Mouse (Mus musculus) CD4-positive, CD25-positive, alpha-beta regulatory T cell (primary cell): ENCODE data around the gene Gm19345. TPM values are rescaled to one million over a fixed set of nuclear protein-coding genes. Genes with fewer than 3 reads are reported as not detected.

Experiments
- polyA plus RNA-seq: library from polyadenylated mRNA; unstranded; fragments of 100-300 nt; shearing (Covaris generic); gene quantifications from one replicate; pipeline ENCODE4 v1.2.1, GENCODE M21; 2017

The Gm19345 gene
- 0.45 TPM for polyA plus RNA-seq

GRCm38 (mm10) chr7:19851858-19852570 is at the start of gene Gm19345:
Gene Gm19345 (plus strand): TSS chr7:19852003.

GRCm38 (mm10) chr7:19822604-19823058 is 29.2 kb upstream of the Gm19345 start, which contains the start of gene Bcl3:
Gene Bcl3 (minus strand): TSS chr7:19822770.

GRCm38 (mm10) chr7:19861199-19861598 is 9.4 kb downstream of the Gm19345 start, which contains the start of gene Ceacam16:
Gene Ceacam16 (minus strand): TSS chr7:19861299.

GRCm38 (mm10) chr7:19887849-19888248 is 36.0 kb downstream of the Gm19345 start, which contains the start of gene Ceacam19:
Gene Ceacam19 (minus strand): TSS chr7:19887965.

Other genes with a start within 250 kb of the Gm19345 start
- 75.0 TPM for gene Clasrp, start 247.5 kb upstream of the Gm19345 start, polyA plus RNA-seq
- 87.1 TPM for gene Relb, start 222.6 kb upstream of the Gm19345 start, polyA plus RNA-seq
- gene Clptm1, start 187.0 kb upstream of the Gm19345 start, polyA plus RNA-seq: 156 TPM
- not detected for gene Apoc2, start 174.1 kb upstream of the Gm19345 start, polyA plus RNA-seq
- not detected for gene Gm44805, start 170.6 kb upstream of the Gm19345 start, polyA plus RNA-seq
- not detected for gene Apoc4, start 170.5 kb upstream of the Gm19345 start, polyA plus RNA-seq
- gene Apoc1, start 159.3 kb upstream of the Gm19345 start, polyA plus RNA-seq: 0.99 TPM
- gene Apoe, start 152.8 kb upstream of the Gm19345 start, polyA plus RNA-seq: 23.1 TPM
- gene Tomm40, start 136.6 kb upstream of the Gm19345 start, polyA plus RNA-seq: 89.0 TPM
- 1.2 TPM for gene Nectin2, start 101.5 kb upstream of the Gm19345 start, polyA plus RNA-seq
- gene Bcam, start 81.0 kb upstream of the Gm19345 start, polyA plus RNA-seq: 13.3 TPM
- gene Cblc, start 55.2 kb upstream of the Gm19345 start, polyA plus RNA-seq: 0.17 TPM
- 116 TPM for gene Bcl3, start 29.2 kb upstream of the Gm19345 start, polyA plus RNA-seq
- 0.37 TPM for gene Ceacam16, start 9.3 kb downstream of the Gm19345 start, polyA plus RNA-seq
- not detected for gene Ceacam19, start 36.0 kb downstream of the Gm19345 start, polyA plus RNA-seq
- gene Pvr, start 69.2 kb downstream of the Gm19345 start, polyA plus RNA-seq: 41.8 TPM
- gene Igsf23, start 98.8 kb downstream of the Gm19345 start, polyA plus RNA-seq: 35.9 TPM
- 0.10 TPM for gene Ceacam20, start 113.4 kb downstream of the Gm19345 start, polyA plus RNA-seq
- not detected for gene Nlrp9b, start 139.5 kb downstream of the Gm19345 start, polyA plus RNA-seq
- 0.19 TPM for gene Vmn1r91, start 247.7 kb downstream of the Gm19345 start, polyA plus RNA-seq